Mouse (Mus musculus): ENCODE data around the gene Atp2b2. TPM values are rescaled to one million over a fixed set of nuclear protein-coding genes. Genes with fewer than 3 reads are reported as not detected.

Atp2b2 gene
- total and polyA plus RNA-seq, 2 experiments from 2014 or later: 35.4 to 96.3 TPM

GRCm38 (mm10) chr6:113978673-113979072, 63.7 kb downstream of the Atp2b2 start:
- Histone ChIP-seq H3K4me1 (ENCODE audit: insufficient read depth, low read length) (no peaks in the 10 kb centered on the region), H3K4me3 (ENCODE audit: low read depth, low read length) (no peak overlapping the region), H3K36me3 (ENCODE audit: insufficient read depth, low read length) (no peaks in the 10 kb centered on the region), H3K4me2 (ENCODE audit: low read depth, low read length, poor library complexity, severe bottlenecking) (no peak overlapping the region), H3K9ac (replicated peaks; ENCODE audit: low read length, poor library complexity, severe bottlenecking) (no peak overlapping the region), H3K27ac (ENCODE audit: low read depth, low read length) (no peak overlapping the region), H3K9me3 (ENCODE audit: low read length) (no peaks in the 10 kb centered on the region), H3K27me3 (ENCODE audit: insufficient read depth, low read length) (no peaks in the 10 kb centered on the region)
- no peak for TF ChIP-seq CTCF (IDR thresholded peaks at IDR 0.05)
- ATAC-seq (ENCODE audit: low FRiP score) (no peak), DNase-seq (ENCODE audit: low spot score) (no peak)
- 89% methylated on average over 8 of the region's 8 CpGs for WGBS

GRCm38 (mm10) chr6:113978091-113978650, 64.2 kb downstream of the Atp2b2 start:
- Histone ChIP-seq H3K27me3 (ENCODE audit: insufficient read depth, low read length) (no peaks in the 10 kb centered on the region), H3K4me1 (ENCODE audit: insufficient read depth, low read length) (no peaks in the 10 kb centered on the region), H3K9ac (replicated peaks; ENCODE audit: low read length, poor library complexity, severe bottlenecking) (no peak overlapping the region), H3K4me2 (ENCODE audit: low read depth, low read length, poor library complexity, severe bottlenecking) (no peak overlapping the region), H3K27ac (ENCODE audit: low read depth, low read length) (no peak overlapping the region), H3K9me3 (ENCODE audit: low read length) (no peaks in the 10 kb centered on the region), H3K4me3 (ENCODE audit: low read depth, low read length) (no peak overlapping the region), H3K36me3 (ENCODE audit: insufficient read depth, low read length) (no peaks in the 10 kb centered on the region)
- 77% methylated on average over 5 of the region's 5 CpGs for WGBS
- ATAC-seq (ENCODE audit: low FRiP score): no peak
- DNase-seq (ENCODE audit: low spot score): peak; percentile 43
- TF ChIP-seq CTCF (IDR thresholded peaks at IDR 0.05): no peak

GRCm38 (mm10) chr6:113970900-113971299, 71.5 kb downstream of the Atp2b2 start:
- no peak for DNase-seq (ENCODE audit: low spot score)
- TF ChIP-seq CTCF (IDR thresholded peaks at IDR 0.05): no peak
- H3K4me1 ChIP-seq (ENCODE audit: insufficient read depth, low read length): no peaks in the 10 kb centered on the region; the same call in 1 of the 2 replicates
- H3K9me3 ChIP-seq (ENCODE audit: low read length): no peaks in the 10 kb centered on the region
- H3K27ac ChIP-seq (ENCODE audit: low read depth, low read length): no peak overlapping the region
- no peak overlapping the region for H3K4me3 ChIP-seq (ENCODE audit: low read depth, low read length)
- H3K36me3 ChIP-seq (ENCODE audit: insufficient read depth, low read length): no peaks in the 10 kb centered on the region
- no peak for ATAC-seq (ENCODE audit: low FRiP score)
- H3K9ac ChIP-seq (replicated peaks; ENCODE audit: low read length, poor library complexity, severe bottlenecking): no peak overlapping the region
- no peaks in the 10 kb centered on the region for H3K27me3 ChIP-seq (ENCODE audit: insufficient read depth, low read length)
- no peak overlapping the region for H3K4me2 ChIP-seq (ENCODE audit: low read depth, low read length, poor library complexity, severe bottlenecking)
- WGBS: 82% methylated on average over 2 of the region's 2 CpGs

GRCm38 (mm10) chr6:113970464-113970863, 71.9 kb downstream of the Atp2b2 start:
- Histone ChIP-seq H3K4me3 (ENCODE audit: low read depth, low read length) (no peak overlapping the region), H3K9ac (replicated peaks; ENCODE audit: low read length, poor library complexity, severe bottlenecking) (no peak overlapping the region), H3K27ac (ENCODE audit: low read depth, low read length) (no peak overlapping the region), H3K4me1 (ENCODE audit: insufficient read depth, low read length) (no peaks in the 10 kb centered on the region; the same call in 1 of the 2 replicates), H3K27me3 (ENCODE audit: insufficient read depth, low read length) (no peaks in the 10 kb centered on the region), H3K9me3 (ENCODE audit: low read length) (no peaks in the 10 kb centered on the region), H3K4me2 (ENCODE audit: low read depth, low read length, poor library complexity, severe bottlenecking) (no peak overlapping the region), H3K36me3 (ENCODE audit: insufficient read depth, low read length) (no peaks in the 10 kb centered on the region)
- WGBS: 48% methylated on average over 9 of the region's 9 CpGs
- DNase-seq (ENCODE audit: low spot score) (no peak), ATAC-seq (ENCODE audit: low FRiP score) (no peak)
- no peak for TF ChIP-seq CTCF (IDR thresholded peaks at IDR 0.05)

DNA sequence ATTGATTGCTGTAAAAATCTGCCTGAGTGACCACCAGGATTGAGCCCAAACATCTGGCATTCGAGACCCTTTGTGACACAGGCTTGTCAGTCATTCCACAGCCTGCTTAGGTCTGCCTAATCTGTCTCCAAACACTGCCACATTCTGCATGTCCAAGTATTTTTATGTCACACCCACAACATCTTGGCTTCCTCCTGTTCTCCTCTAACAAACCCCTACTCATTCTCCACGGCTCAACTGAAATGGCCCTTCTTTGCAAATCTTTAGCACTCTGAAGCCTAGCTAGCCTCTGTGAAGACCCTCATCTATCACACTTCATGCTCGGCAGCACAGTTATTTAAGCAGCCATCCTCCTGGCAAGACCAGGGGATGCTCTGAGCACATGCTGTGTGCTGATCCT, 72.7 kb downstream of the Atp2b2 start:
- no peaks in the 10 kb centered on the region for H3K36me3 ChIP-seq (ENCODE audit: insufficient read depth, low read length)
- 25% methylated on average over 3 of the region's 3 CpGs for WGBS
- ATAC-seq (ENCODE audit: low FRiP score): no peak
- 0 out of 2 replicates have a peak overlapping the region, but pooled peaks have one; percentile 8 for H3K9ac ChIP-seq (replicated peaks; ENCODE audit: low read length, poor library complexity, severe bottlenecking)
- TF ChIP-seq CTCF (IDR thresholded peaks at IDR 0.05): no peak
- no peaks in the 10 kb centered on the region for H3K27me3 ChIP-seq (ENCODE audit: insufficient read depth, low read length)
- DNase-seq (ENCODE audit: low spot score): no peak
- H3K4me2 ChIP-seq (ENCODE audit: low read depth, low read length, poor library complexity, severe bottlenecking): no peak overlapping the region
- H3K4me1 ChIP-seq (ENCODE audit: insufficient read depth, low read length): no peaks in the 10 kb centered on the region; the same call in 1 of the 2 replicates
- H3K9me3 ChIP-seq (ENCODE audit: low read length): no peaks in the 10 kb centered on the region
- no peak overlapping the region for H3K4me3 ChIP-seq (ENCODE audit: low read depth, low read length)
- H3K27ac ChIP-seq (ENCODE audit: low read depth, low read length): no peak overlapping the region

DNA sequence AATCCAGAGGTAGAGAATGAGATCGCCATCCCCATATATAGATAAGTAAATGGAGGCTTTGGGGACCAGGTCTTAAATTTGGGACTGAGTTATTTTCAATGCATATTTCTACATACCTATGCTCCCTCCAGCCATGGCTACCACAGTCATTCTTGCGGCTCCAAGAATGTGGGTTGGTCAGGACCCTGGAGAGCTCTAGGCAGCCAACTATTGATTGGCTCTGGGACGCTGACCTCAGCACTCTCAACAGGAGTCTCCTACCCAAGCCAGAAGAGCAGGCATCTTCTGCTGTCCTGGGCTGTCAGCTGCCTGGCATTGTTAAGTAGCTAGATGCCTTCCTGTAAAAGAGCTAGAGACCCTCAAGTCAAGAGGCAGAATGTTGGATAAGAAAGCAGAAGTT, 79.6 kb downstream of the Atp2b2 start:
- no peak for DNase-seq (ENCODE audit: low spot score)
- no peak overlapping the region for H3K27ac ChIP-seq (ENCODE audit: low read depth, low read length)
- H3K27me3 ChIP-seq (ENCODE audit: insufficient read depth, low read length): no peaks in the 10 kb centered on the region
- H3K9me3 ChIP-seq (ENCODE audit: low read length): no peaks in the 10 kb centered on the region
- H3K4me3 ChIP-seq (ENCODE audit: low read depth, low read length): no peak overlapping the region
- no peak for TF ChIP-seq CTCF (IDR thresholded peaks at IDR 0.05)
- H3K4me2 ChIP-seq (ENCODE audit: low read depth, low read length, poor library complexity, severe bottlenecking): no peak overlapping the region
- no peaks in the 10 kb centered on the region for H3K4me1 ChIP-seq (ENCODE audit: insufficient read depth, low read length)
- no peak for ATAC-seq (ENCODE audit: low FRiP score)
- no peaks in the 10 kb centered on the region for H3K36me3 ChIP-seq (ENCODE audit: insufficient read depth, low read length)
- 20% methylated on average over 3 of the region's 3 CpGs for WGBS
- H3K9ac ChIP-seq (replicated peaks; ENCODE audit: low read length, poor library complexity, severe bottlenecking): no peak overlapping the region

Measured in midbrain, postnatal 0 days (tissue).